Mouse (Mus musculus): ENCODE measurements around the gene Zfp446. TPM values are rescaled to one million over a fixed set of nuclear protein-coding genes. Genes with fewer than 3 reads are reported as not detected.
A peak's percentile ranks its signal among the peaks of the same experiment; 100 is the strongest.

The Zfp446 gene
- polyA plus RNA-seq, 1 experiment: 1.7 TPM

GRCm38 (mm10) chr7:12958948-12959347, 18.7 kb upstream of the Zfp446 start:
- H3K79me2 ChIP-seq (ENCODE audit: control insufficient read depth, insufficient read depth): no peaks in the 10 kb centered on the region

GRCm38 (mm10) chr7:12959718-12960117, 17.9 kb upstream of the Zfp446 start:
- H3K36me3 ChIP-seq (ENCODE audit: control insufficient read depth, insufficient read depth): no peaks in the 10 kb centered on the region
- no peaks in the 10 kb centered on the region for H3K79me2 ChIP-seq (ENCODE audit: control insufficient read depth, insufficient read depth)
- TF ChIP-seq E2F4 (IDR thresholded peaks at IDR 0.05; ENCODE audit: insufficient read depth) (no peak), SRF (IDR thresholded peaks at IDR 0.05; ENCODE audit: control insufficient read depth, insufficient read length, low read depth) (no peak), MYOG (IDR thresholded peaks at IDR 0.05; ENCODE audit: control insufficient read depth in 1 of 3, insufficient read depth in 1 of 3, insufficient read length in 2 of 3, low read depth in 2 of 3) (no peak), MYOD1 (IDR thresholded peaks at IDR 0.05; ENCODE audit: control insufficient read depth in 1 of 3, insufficient read length in 2 of 3, low read depth in 2 of 3) (no peak), TCF3 (IDR thresholded peaks at IDR 0.05; ENCODE audit: insufficient read length, low read depth) (no peak), CEBPB (IDR thresholded peaks at IDR 0.05; ENCODE audit: insufficient read depth, poor library complexity, severe bottlenecking) (no peak), POLR2AphosphoS2 (IDR thresholded peaks at IDR 0.05; ENCODE audit: insufficient read length, low read depth) (no peak), POLR2A (IDR thresholded peaks at IDR 0.05; ENCODE audit: insufficient read length, low read depth) (no peak), REST (IDR thresholded peaks at IDR 0.05; ENCODE audit: insufficient read depth, insufficient read length) (no peak), TCF12 (IDR thresholded peaks at IDR 0.05; ENCODE audit: insufficient read depth, poor library complexity, severe bottlenecking) (no peak), MAX (IDR thresholded peaks at IDR 0.05; ENCODE audit: low read depth) (no peak), USF1 (IDR thresholded peaks at IDR 0.05; ENCODE audit: low read depth) (no peak)
- H3ac ChIP-seq (ENCODE audit: control insufficient read depth, insufficient read length): no peak overlapping the region
- H3K27me3 ChIP-seq (ENCODE audit: control insufficient read depth, insufficient read depth, insufficient read length): no peaks in the 10 kb centered on the region
- H3K4me3 ChIP-seq: no peak overlapping the region
- no peak overlapping the region for H3K4me2 ChIP-seq (ENCODE audit: low read depth)

More at GRCm38 (mm10) chr7:12958948-12959347, 18.7 kb upstream of the Zfp446 start:
- Histone ChIP-seq H3K4me2 (ENCODE audit: low read depth) (no peak overlapping the region), H3K27me3 (ENCODE audit: control insufficient read depth, insufficient read depth, insufficient read length) (no peaks in the 10 kb centered on the region), H3K36me3 (ENCODE audit: control insufficient read depth, insufficient read depth) (no peaks in the 10 kb centered on the region), H3ac (ENCODE audit: control insufficient read depth, insufficient read length) (no peak overlapping the region), H3K4me3 (no peak overlapping the region)
- TF ChIP-seq REST (IDR thresholded peaks at IDR 0.05; ENCODE audit: insufficient read depth, insufficient read length) (no peak), E2F4 (IDR thresholded peaks at IDR 0.05; ENCODE audit: insufficient read depth) (no peak), TCF12 (IDR thresholded peaks at IDR 0.05; ENCODE audit: insufficient read depth, poor library complexity, severe bottlenecking) (no peak), CEBPB (IDR thresholded peaks at IDR 0.05; ENCODE audit: insufficient read depth, poor library complexity, severe bottlenecking) (no peak), USF1 (IDR thresholded peaks at IDR 0.05; ENCODE audit: low read depth) (no peak), MAX (IDR thresholded peaks at IDR 0.05; ENCODE audit: low read depth) (no peak), MYOD1 (IDR thresholded peaks at IDR 0.05; ENCODE audit: control insufficient read depth in 1 of 3, insufficient read length in 2 of 3, low read depth in 2 of 3) (no peak), SRF (IDR thresholded peaks at IDR 0.05; ENCODE audit: control insufficient read depth, insufficient read length, low read depth) (no peak)

- H3K79me2 ChIP-seq (ENCODE audit: control insufficient read depth, insufficient read depth): no peaks in the 10 kb centered on the region
- H3K4me3 ChIP-seq: peak overlapping the region; percentile 47
- H3K4me2 ChIP-seq (ENCODE audit: low read depth): peak overlapping the region; percentile 93
- H3K36me3 ChIP-seq (ENCODE audit: control insufficient read depth, insufficient read depth): no peaks in the 10 kb centered on the region
- peak overlapping the region; percentile 31 for H3ac ChIP-seq (ENCODE audit: control insufficient read depth, insufficient read length)
- H3K27me3 ChIP-seq (ENCODE audit: control insufficient read depth, insufficient read depth, insufficient read length): no peaks in the 10 kb centered on the region
- TF ChIP-seq POLR2AphosphoS2 (IDR thresholded peaks at IDR 0.05; ENCODE audit: insufficient read length, low read depth): no peak
- peak; percentile 11 for TF ChIP-seq POLR2A (IDR thresholded peaks at IDR 0.05; ENCODE audit: insufficient read length, low read depth)
These were observed 16.0 kb upstream of the Zfp446 start for GRCm38 (mm10) chr7:12961511-12962141.

GRCm38 (mm10) chr7:12965678-12966091, 12.0 kb upstream of the Zfp446 start, which contains the start of gene Zfp324:
Zfp324 (plus strand) TSS chr7:12965838.
- no peak for TF ChIP-seq MYOG (IDR thresholded peaks at IDR 0.05; ENCODE audit: control insufficient read depth in 1 of 3, insufficient read depth in 1 of 3, insufficient read length in 2 of 3, low read depth in 2 of 3)
- no peak for TF ChIP-seq TCF3 (IDR thresholded peaks at IDR 0.05; ENCODE audit: insufficient read length, low read depth)
- no peak for TF ChIP-seq REST (IDR thresholded peaks at IDR 0.05; ENCODE audit: insufficient read depth, insufficient read length)
- TF ChIP-seq MAX (IDR thresholded peaks at IDR 0.05; ENCODE audit: low read depth): no peak
- TF ChIP-seq POLR2A (IDR thresholded peaks at IDR 0.05; ENCODE audit: insufficient read length, low read depth): peak; percentile 75
- TF ChIP-seq USF1 (IDR thresholded peaks at IDR 0.05; ENCODE audit: low read depth): no peak
- peak; percentile 69 for TF ChIP-seq POLR2AphosphoS2 (IDR thresholded peaks at IDR 0.05; ENCODE audit: insufficient read length, low read depth)
- TF ChIP-seq TCF12 (IDR thresholded peaks at IDR 0.05; ENCODE audit: insufficient read depth, poor library complexity, severe bottlenecking): no peak
- no peak for TF ChIP-seq CEBPB (IDR thresholded peaks at IDR 0.05; ENCODE audit: insufficient read depth, poor library complexity, severe bottlenecking)
- no peak for TF ChIP-seq E2F4 (IDR thresholded peaks at IDR 0.05; ENCODE audit: insufficient read depth)
- TF ChIP-seq SRF (IDR thresholded peaks at IDR 0.05; ENCODE audit: control insufficient read depth, insufficient read length, low read depth): no peak
- TF ChIP-seq MYOD1 (IDR thresholded peaks at IDR 0.05; ENCODE audit: control insufficient read depth in 1 of 3, insufficient read length in 2 of 3, low read depth in 2 of 3): no peak
- H3K27me3 ChIP-seq (ENCODE audit: control insufficient read depth, insufficient read depth, insufficient read length): no peaks in the 10 kb centered on the region
- peaks cover 5% of the 10 kb centered on the region for H3K79me2 ChIP-seq (ENCODE audit: control insufficient read depth, insufficient read depth)
- H3K36me3 ChIP-seq (ENCODE audit: control insufficient read depth, insufficient read depth): no peaks in the 10 kb centered on the region
- peak within 1 kb of the TSS; percentile 9 for H3ac ChIP-seq (ENCODE audit: control insufficient read depth, insufficient read length)
- peak within 1 kb of the TSS; percentile 88 for H3K4me3 ChIP-seq
- H3K4me2 ChIP-seq (ENCODE audit: low read depth): peak within 1 kb of the TSS; percentile 96

Data from myocyte (in vitro differentiated cells).